Mouse (Mus musculus) A20 (cell line): ENCODE results near the gene Tgif2.
"Not testable (repeated sequence)": the region's sequence is repeated elsewhere in the genome, so short reads cannot be mapped to it uniquely, and the experiment has no call there.

ENCODE experiments used
- DNase-seq: peaks from one replicate; pipeline ENCODE4 v3.0.0-alpha.2; 2011; ENCODE audit warnings: low read depth, low spot score

Tgif2 gene

DNA sequence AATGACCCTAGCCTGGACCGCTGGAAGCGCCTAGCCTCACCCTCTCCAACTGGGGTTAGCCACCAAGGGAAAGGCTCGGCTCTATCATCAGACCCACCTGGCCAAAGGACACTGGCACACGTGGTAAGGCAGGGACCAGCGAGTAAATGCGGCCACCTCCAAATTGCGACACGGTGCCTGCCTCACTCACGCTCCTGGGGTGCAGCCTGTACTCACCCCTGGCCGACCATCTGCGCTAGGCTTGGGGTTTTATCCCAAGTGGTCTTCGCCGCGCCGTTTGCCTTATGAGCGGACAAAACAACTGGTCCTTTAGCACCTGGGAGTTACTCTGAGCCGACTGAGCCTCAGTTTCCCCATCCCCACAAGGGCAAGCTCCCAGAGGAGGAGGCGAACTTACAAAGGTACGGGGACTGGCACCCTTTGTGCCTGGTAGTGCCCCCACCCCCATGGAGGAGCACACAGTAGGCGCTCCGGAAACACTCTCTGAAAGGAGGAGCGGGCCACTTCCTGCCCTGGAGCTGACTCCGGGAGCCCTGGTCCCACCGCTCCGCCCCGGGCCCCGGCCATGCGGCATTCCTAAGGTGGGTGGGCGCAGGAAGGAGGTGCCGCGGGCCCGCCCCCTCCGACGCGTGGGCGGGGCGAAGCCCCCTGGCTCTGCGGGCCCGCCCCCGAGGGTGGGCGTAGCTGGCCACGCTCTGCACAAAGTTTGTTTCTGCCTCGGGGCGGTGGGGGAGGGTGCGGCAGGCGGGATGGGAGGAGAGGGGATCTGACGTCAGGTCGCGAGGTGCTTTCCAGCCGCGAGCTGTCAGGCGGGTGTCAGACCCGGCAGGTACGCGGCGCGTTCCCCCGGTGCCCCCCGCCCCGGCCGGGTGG lies at the start of gene Tgif2:
Tgif2 (plus strand) TSS at position 689 of the 873 bp plus-strand sequence.
- DNase-seq: peak; percentile 94

DNA sequence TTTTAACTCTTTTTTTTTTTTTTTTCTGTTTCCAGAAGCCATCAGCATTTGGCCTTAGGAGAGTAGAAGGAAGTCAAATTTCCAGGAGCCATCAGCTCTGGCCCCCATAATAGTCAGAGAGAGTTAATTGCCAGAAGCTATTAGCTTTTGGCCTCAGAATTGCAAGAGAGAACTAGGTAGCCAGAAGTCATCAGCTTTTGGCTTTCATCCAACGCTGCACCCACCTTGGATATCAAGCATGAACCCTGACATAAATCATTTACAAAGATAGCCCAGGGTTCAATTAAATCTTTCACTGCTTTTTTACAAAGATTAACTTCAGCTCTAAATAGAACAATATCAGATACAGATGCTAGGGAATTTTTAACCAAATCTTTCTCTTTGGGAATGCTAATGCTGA lies 41.3 kb upstream of the Tgif2 start:
- no peak for DNase-seq

DNA sequence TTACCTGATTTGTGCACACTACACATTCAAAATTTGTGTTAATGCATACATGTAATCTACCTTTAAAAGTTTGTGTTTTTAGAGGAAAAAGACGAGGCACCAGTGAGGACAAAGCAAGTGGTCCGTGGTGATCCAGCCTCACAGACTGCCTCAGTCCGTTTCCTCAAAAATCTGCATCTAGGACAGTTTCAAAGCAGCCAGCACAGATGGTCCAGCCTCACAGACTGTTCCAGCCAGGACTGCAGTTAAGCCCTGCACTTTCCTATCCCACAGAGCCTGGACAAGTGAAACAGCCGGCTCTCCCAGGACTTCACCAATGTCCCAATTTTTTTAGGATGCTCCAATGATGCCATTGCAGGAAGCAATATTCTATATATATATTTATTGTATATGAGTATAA lies 38.8 kb upstream of the Tgif2 start:
- no peak for DNase-seq

DNA sequence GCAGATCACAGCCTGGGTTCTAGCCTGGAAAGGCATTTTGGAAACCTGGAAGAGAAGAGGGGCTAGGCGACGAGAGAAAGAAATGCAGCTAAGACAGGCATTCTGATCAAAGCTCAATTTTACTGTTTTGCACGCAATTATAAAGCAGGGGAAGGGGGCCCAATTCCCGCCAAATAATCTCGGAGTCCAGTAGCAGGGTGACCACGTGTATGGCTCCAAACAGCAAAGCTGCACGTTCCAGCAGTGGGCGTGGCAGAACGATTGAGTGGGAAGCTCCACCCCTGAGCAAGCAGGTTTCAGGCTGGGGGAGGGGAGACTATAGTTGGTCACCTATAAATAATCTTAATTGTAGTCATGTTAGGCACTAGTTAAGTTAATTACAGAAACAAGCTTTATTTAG lies 37.7 kb upstream of the Tgif2 start:
- DNase-seq: not testable (repeated sequence)

DNA sequence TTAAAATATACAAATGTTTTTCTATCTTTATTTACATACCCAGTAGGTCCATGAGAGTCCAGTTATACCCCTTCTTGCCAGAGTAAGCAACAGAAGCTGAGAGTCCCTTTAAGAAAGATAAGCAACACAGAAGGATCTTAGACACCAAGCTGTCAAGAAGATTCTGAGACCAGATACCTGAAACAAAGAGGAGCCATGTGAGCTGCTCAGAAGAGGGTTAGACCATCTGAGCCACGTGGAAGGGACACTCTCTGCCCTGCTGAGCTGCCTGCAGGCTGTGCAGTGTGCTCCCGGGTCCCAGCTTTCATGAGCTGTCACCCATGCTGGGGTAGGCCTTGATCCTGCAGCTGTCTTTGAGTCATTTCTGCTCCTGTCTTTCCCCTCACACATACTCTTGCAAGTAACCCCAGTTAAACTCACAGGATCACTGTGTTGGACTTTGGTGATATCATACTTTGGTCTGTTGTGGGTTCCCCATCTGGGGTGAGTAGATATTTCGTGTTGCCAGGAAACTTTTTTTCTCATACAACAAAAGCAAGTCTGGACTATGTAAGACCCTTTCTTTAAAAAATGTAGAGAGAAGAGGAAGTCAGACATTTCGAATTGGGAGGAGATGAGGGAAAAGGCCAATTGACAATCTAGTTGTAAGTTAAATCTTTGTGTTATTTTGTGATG lies 36.0 kb upstream of the Tgif2 start:
- DNase-seq: no peak

DNA sequence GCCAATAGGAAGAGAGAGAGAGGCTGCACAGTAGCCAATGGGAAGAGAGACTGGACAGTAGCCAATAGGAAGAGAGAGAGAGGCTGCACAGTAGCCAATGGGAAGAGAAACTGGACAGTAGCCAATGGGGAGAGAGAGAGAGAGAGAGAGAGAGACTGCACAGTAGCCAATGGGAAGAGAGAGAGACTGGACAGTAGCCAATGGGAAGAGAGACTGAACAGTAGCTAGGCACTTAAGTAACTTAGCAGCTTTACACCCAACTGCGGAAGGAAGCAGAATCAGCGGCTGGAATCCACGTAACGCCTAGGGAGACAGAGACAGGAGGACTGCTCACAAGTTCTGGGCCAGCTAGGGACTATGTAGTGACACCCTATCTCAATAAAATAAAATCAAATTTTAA lies 35.2 kb upstream of the Tgif2 start:
- no peak for DNase-seq

DNA sequence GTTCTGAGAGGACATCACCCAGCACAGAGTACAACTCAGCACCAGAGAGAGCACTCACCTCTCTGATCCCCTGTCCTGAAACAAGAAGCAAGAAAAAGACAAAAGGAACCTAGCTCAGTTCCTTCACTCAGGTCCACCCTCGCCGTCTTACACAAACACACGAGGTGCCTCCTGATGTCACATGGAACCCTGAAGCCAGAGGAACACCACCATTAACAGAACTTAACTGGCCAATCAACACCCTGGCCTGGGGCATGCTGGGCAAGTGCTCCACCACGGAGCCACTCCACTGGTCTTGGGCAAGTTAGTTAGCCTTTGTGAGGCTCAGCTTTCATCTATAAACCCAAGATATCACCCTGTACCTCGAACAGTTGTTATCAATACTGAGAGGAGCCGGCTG lies 32.9 kb upstream of the Tgif2 start:
- DNase-seq: no peak

DNA sequence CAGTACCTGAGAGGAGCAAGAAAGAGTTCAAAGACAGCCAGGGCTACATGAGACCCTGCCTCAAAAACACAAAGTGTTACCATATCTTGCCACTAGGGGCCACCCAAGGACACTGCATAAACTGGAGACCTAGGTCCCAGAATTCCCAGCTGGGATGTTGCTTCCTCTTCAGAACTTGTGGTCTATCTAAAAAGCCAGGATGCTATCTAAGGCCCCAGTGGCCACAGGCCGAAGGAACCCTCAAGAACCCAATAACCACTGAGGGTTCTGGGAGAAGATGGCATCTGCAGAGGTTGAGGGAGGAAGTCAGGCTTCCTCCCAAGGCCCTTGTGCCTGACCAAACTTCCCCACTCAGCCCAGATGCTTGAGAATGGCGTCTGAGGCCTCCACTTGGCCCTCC lies 30.2 kb upstream of the Tgif2 start:
- peak; percentile 48 for DNase-seq

DNA sequence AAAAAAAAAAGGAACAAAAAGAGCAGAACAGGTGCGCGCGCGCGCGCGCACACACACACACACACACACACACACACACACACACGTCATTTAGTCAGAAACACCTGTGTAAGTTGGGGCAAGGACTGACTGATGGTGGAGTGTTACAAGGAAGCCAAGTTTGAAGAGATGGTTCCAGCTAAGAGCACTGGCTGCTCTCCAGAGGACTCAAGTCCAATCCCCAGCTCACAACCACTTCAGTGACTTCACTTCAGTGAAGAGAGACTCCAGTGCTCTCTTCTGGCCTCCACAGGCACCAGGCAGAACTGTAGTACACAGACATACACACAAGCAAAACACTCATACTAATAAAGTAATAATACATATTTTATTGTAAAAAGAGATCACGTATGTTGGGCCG lies 29.1 kb upstream of the Tgif2 start:
- DNase-seq: peak; percentile 40

DNA sequence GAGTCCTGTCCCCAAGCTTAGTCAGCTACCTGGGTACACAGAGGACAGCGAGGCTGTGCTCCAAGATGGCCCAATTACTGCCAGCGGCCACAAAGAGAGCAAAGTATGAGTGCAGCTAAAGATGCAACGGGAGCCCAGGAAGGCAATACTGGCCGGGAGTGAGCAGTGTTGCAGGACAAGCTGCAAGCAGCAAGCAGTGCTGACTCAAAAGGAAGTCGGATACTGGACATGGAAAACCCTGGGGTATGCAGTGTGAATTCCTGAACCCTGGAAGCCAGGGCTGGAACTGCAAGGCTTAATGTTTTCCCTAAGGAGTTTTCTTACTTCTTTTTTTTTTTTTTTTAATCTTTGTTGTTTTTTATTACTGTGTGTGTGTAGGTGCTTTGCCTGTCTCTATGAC lies 28.3 kb upstream of the Tgif2 start:
- DNase-seq: no peak

DNA sequence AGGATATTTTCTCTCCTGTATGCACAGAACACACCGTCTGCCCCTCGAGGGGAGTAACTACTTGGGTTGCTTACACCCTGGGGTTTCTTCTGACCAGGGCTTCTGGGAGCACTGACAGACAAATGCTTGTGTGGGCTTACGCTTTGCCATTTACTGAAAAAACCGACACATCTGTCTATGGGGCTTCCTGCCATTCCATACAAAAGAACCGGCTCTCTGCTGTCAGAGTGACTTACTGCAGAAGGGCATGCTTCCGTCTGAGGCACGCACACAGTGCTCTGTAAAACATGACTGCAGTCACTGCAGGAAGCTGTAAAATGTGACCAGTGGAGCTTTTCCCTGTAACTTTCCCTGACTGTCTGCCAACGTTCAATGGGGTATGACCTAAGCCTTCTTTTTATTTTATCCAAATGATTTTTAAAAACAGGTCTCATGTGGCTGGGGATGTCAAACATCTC lies 25.4 kb upstream of the Tgif2 start:
- DNase-seq: no peak

DNA sequence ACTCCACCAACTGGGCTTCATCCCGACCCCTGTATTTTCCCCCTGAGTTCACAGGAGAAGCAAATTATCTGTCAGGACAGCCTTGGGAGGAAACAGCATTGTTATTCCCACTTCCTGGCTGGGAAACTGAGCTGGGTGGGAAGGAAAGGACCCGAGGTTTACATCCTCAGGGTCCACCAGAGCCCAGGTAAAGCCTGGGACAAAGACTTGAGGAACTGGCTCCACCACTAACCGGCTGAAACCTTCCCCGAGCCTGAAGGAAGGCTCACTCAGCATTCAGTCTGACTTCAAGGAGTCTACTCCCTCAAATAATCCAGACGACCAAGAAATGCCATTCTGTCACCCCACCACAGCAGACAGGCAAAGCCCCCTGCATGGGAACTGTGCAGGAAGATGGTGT lies 24.9 kb upstream of the Tgif2 start:
- DNase-seq: no peak

DNA sequence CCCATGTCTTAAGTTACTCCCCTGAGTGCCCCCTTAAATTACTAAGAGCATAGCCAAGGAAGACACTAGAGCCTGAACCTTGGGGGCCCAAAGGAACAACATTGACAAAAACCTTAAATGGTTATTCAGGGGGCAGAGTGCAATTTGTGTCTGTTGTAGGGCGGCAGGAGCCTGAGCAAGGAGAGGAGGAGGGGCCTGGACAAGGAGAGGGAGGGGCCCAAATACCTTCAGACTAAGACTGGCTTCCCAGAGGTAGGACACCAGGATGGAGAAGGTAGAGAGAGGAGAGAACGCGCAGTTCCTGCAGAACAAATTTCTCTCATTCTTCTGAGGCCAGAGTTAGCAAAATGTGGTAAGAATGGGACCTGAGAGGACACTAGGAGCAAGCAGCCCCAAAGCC lies 24.4 kb upstream of the Tgif2 start:
- no peak for DNase-seq

DNA sequence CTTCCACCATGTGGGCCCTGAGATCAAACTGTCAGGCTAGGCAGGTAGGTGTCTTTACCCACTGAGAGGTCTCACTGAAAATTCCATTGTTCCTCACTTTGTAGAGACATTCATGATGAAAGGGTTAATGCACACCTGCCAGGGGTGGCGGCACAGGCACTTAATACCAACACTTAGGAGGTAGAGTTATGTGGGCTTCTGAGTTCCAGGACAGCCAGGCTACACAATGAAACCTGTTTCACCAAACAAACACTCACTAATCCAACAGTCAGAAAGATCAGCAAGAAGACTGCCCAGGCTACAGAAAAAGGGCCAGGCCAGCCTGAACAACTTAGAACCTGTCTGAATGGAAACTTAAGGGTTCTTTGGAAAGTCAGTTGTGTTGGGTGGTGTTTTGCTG lies 23.7 kb upstream of the Tgif2 start:
- no peak for DNase-seq

DNA sequence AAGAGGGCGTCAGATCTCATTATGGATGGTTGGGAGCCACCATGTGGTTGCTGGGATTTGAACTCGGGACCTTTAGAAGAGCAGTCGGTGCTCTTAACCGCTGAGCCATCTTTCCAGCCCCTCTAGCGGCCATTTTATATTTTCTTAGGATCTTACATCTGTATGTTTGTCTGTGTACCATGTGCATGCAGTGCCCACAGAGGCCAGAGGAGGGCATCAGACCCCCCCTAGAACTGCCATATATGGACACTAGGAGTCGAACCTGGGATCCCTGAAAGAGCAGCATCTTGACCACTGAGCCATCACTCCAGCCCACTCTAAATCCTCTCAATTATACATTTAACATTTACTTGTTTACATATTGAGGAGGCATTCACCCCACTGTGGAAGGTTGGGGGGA lies 14.7 kb upstream of the Tgif2 start:
- not testable (repeated sequence) for DNase-seq

DNA sequence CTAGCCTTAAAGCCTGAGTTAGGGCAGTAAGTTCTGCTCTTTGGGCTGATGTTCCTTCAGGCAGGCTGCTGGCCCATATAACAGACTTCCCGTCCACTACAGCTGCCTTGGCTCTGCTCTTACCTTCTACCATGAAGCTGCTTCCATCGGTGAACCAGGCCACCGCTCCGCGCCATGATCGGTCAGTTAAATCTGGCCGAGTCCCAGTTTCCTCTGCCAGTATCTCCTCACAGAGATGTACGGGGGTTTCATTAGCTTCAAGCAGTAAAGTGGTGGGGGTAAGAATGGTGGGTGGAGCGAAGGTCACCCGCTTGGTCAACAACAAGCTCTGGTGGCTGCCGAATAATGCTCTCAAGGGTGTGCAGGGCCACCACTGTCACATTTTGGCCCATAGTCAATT lies 5.5 kb upstream of the Tgif2 start:
- DNase-seq: no peak

DNA sequence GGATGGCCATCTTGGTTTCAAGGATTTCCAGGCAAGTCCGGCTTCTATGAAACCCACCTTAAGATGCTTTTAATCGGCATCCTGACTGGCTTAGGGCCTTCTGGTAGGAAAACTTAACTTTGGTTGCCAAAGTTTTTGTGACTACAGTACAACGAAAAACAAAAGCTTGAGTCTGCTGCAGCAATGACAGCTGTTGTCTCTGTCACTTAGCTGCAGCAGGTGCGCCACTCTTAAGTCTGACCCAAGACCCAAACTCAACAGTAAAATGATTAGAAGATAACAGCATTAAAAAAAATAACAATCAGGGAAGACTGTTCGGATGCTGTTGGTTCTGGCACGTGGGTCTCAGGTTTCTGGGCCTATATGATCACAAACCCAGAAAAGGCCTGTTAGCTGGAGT lies 968 bp upstream of the Tgif2 start:
- no peak for DNase-seq

DNA sequence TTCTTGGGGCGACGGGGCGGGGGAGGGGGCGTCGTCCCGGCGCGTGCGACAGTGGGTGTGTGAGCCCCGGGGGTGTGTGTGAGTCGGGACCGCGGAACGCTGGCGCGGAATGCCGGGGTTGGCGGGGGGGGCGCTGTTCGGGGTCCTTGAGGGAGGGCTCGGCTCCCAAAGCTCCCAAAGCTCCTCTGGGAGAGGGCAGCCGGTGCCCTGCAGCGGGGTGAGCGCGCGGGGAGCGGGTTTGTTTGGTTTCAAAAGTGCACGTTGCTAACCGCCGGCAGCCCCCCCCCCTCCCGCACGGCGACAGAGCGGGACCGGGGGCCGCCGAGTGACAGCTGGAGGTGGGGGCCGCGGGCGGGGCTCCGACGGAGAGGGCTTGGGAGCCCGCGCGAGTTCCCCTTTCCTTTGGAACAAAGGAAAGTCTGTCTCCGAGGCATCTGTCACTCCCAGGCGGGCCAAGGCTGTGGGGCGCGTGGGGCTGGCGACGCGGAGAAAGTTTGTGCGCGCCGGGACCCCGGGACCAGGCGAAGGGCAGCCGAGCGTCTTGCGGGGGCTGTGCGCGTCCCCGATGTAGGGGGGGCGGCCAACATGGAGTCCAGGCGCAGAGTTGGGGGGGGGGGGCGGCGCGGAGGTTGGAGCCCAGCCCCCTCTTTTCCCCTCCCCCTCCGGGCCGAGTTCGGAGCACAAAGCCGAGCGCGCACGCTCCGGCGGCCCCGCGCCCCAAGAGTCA lies 657 bp downstream of the Tgif2 start:
- peak; percentile 73 for DNase-seq

DNA sequence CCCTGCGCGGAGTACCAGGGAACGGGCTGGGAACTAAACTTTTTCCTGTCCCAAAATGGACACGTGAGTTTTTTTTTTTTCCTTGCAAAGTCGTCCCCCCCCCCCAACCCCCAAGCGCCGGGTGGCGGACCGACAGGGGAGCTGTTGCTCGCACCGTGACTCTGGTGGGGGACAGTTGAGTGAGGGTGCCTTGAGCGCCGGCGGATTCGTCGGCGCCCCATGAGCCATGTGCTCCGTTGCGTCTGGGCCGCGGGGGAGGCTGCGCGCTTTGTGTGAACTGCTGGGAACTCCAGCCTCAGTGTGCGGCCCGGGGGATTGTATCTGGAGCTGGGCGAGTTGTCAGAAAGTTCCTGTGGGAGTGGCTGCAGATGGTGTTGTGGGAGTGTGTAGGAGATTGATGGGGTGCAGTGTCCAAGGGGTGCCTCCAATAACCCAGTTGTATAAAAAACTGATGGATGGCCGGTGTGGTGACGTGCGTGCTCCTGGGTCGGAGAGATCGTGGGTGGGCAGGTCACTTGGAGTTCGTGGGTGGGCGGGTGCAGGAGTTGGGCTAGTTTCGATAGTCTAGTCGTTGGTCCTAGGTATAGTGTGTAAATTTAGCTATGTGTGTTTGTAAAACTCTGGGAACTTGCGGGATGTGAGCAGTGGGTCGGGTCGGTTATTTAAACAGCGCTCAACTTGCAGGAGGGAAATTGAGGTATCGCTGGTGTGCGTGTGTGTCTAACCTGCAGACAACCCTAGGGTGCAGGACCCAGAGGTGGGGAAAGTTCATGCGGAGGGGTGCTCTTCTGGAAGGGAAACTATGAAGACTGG lies 1.4 kb downstream of the Tgif2 start:
- DNase-seq: no peak

DNA sequence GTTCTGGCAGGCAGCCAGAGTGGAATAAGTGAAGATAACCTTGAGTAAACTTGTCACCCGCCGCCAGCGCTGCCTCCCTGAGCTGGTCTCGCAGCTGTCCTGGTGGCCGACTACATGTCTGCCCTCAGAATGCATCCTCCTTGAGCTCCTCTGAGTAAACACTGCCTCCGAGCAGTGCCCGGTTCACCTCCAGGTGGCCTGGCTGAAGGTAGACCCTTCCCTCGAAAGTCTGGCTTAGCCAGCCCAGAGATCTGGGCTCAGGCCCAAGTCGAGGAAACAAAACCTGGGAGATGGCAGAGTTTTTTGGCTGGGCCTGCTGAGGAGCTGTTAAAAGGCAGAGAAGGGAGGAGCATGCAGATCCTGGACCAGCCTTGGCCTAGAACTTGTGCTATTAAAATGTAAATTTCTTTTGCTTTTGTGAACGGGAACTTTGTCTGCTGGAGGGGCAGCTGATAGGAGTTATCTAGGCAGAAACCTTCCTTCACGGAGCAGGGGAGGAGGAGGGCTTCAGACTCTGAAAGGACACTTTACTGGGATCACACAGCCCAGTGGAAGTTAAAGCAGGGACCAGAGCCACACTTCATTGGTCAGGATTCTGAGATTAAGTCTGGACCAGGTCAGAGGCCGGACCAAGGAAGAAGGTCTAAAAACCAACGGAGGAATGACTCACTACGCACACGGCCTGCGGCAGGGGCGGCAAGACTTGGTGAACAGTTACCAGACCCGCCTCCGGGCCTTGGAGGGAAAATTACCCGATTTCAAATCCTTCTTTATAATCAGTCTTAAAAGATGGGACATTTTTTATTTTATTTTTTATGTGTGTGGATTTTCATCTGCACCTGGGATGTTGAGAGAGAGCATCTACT lies 2.3 kb downstream of the Tgif2 start:
- peak; percentile 75 for DNase-seq

DNA sequence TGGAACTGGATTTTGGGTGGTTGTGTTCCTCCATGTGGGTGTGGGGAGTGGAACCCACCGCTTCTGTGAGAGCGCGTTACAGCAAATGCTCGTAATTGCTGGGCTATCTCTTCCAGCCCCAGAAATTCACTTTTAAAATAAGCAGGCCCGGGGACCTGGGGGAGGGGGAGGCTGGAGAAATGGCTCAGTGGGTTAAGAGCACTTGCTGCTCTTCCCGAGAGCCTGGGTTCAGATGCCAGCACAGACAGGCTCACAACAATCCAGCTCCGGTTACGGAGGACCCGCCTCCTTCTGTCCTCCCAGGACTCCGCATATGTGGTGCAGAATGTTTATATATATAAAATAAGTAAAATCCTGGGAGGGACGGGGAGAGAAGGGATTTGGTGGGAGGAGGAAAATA lies 2.9 kb downstream of the Tgif2 start:
- DNase-seq: no peak
